Mouse (Mus musculus): ENCODE measurements around the gene AI182371.

Gene AI182371

GRCm38 (mm10) chr2:35101443-35101842 is at the start of gene AI182371:
AI182371 (minus strand) TSS chr2:35101543.
- DNase-seq = no peak

- DNase-seq = no peak
Observed at GRCm38 (mm10) chr2:35148806-35149205, 47.5 kb upstream of the AI182371 start.

GRCm38 (mm10) chr2:35141673-35142072 is 40.3 kb upstream of the AI182371 start:
- DNase-seq = no peak

- DNase-seq = no peak
Observed at GRCm38 (mm10) chr2:35138576-35138975, 37.2 kb upstream of the AI182371 start.

- DNase-seq = no peak
Observed at GRCm38 (mm10) chr2:35133891-35134290, 32.5 kb upstream of the AI182371 start.

- DNase-seq = no peak
Observed at GRCm38 (mm10) chr2:35132662-35133055, 31.3 kb upstream of the AI182371 start.

- DNase-seq = peak; percentile 99
Observed at GRCm38 (mm10) chr2:35131991-35132661, 30.8 kb upstream of the AI182371 start.

- no peak for DNase-seq
Observed at GRCm38 (mm10) chr2:35131491-35131890, 30.1 kb upstream of the AI182371 start.

- DNase-seq = no peak
Observed at GRCm38 (mm10) chr2:35124716-35125115, 23.4 kb upstream of the AI182371 start.

GRCm38 (mm10) chr2:35110521-35110920 is 9.2 kb upstream of the AI182371 start:
- DNase-seq = no peak

GRCm38 (mm10) chr2:35109924-35110304 is 8.6 kb upstream of the AI182371 start:
- no peak for DNase-seq

GRCm38 (mm10) chr2:35109141-35109923 is 8.0 kb upstream of the AI182371 start, which contains the start of gene Cntrl:
Cntrl (plus strand) TSS chr2:35109492.
- peak; percentile 97 for DNase-seq

- peak; percentile 75 for DNase-seq
Observed at GRCm38 (mm10) chr2:35108712-35109111, 7.4 kb upstream of the AI182371 start.

- peak; percentile 82 for DNase-seq
Observed at GRCm38 (mm10) chr2:35107984-35108635, 6.8 kb upstream of the AI182371 start.

- no peak for DNase-seq
Observed at GRCm38 (mm10) chr2:35104843-35105242, 3.5 kb upstream of the AI182371 start.

GRCm38 (mm10) chr2:35103558-35103957 is 2.2 kb upstream of the AI182371 start:
- DNase-seq = no peak

- no peak for DNase-seq
Observed at GRCm38 (mm10) chr2:35102777-35103176, 1.4 kb upstream of the AI182371 start.

GRCm38 (mm10) chr2:35100529-35100928 is 814 bp downstream of the AI182371 start:
- DNase-seq = no peak

GRCm38 (mm10) chr2:35087418-35087817 is 13.9 kb downstream of the AI182371 start:
- no peak for DNase-seq

- no peak for DNase-seq
Observed at GRCm38 (mm10) chr2:35079166-35079565, 22.2 kb downstream of the AI182371 start.

- DNase-seq = no peak
Observed at GRCm38 (mm10) chr2:35074328-35074727, 27.0 kb downstream of the AI182371 start.

GRCm38 (mm10) chr2:35072547-35072946 is 28.8 kb downstream of the AI182371 start:
- DNase-seq = peak; percentile 18

- DNase-seq = no peak
Observed at GRCm38 (mm10) chr2:35070275-35070674, 31.1 kb downstream of the AI182371 start.

GRCm38 (mm10) chr2:35069124-35069523 is 32.2 kb downstream of the AI182371 start:
- peak; percentile 14 for DNase-seq

Data from lung, postnatal 36 days (tissue).